Mouse (Mus musculus): Measurements from ENCODE around the gene Rnf150.

GRCm38 (mm10) chr8:82859343-82859620 is 3.9 kb upstream of the Rnf150 start:
- TF ChIP-seq CTCF (IDR thresholded peaks at IDR 0.05; ENCODE audit: control insufficient read depth, insufficient read depth, insufficient read length) (no peak), USF1 (IDR thresholded peaks at IDR 0.05; ENCODE audit: low read depth) (no peak), MAX (IDR thresholded peaks at IDR 0.05) (no peak), MYOG (IDR thresholded peaks at IDR 0.05; ENCODE audit: control insufficient read depth, extremely low read depth, insufficient read length) (no peak)

All from C2C12 (cell line).